Mouse (Mus musculus) ES-E14 (cell line): Measurements from ENCODE around the gene Samd4. TPM values are rescaled to one million over a fixed set of nuclear protein-coding genes. Genes with fewer than 3 reads are reported as not detected.

ENCODE experiments used
- DNase-seq: peaks from one replicate; pipeline ENCODE4 v3.0.0-alpha.2; 2013; ENCODE audit warnings: low read depth, low spot score
- H3K27ac ChIP-seq: 2 replicates; pipeline ENCODE4 v1.5.1; 2012; ENCODE audit warnings: low read depth, mild to moderate bottlenecking, low read length, moderate library complexity, mixed read lengths; ENCODE audit not compliant: poor library complexity, insufficient read depth, severe bottlenecking
- H3K36me3 ChIP-seq: 2 replicates; pipeline ENCODE4 v1.6.1; 2012; ENCODE audit warnings: mild to moderate bottlenecking, low read length, moderate library complexity, mixed read lengths; ENCODE audit not compliant: control insufficient read depth, poor library complexity, insufficient read depth, severe bottlenecking
- H3K4me1 ChIP-seq, 2 experiments: fragments of 150-350 bp in 1 of 2; sonication (generic) in 1 of 2; 2 replicates each; pipeline ENCODE4 v1.6.1; 2012; ENCODE audit warnings: low read length in 2 of 2, mild to moderate bottlenecking in 1 of 2, mixed read lengths in 1 of 2; ENCODE audit not compliant: control insufficient read depth in 2 of 2, insufficient read depth in 2 of 2, poor library complexity in 1 of 2
- H3K4me3 ChIP-seq, 2 experiments: fragments of 150-350 bp in 1 of 2; sonication (generic) in 1 of 2; 2 replicates each; pipeline ENCODE4 v1.5.1; 2012; ENCODE audit warnings: low read length in 2 of 2, low read depth in 1 of 2, mild to moderate bottlenecking in 1 of 2, mixed read lengths in 1 of 2; ENCODE audit not compliant: insufficient read depth in 1 of 2, poor library complexity in 1 of 2, severe bottlenecking in 1 of 2
- H3K9ac ChIP-seq: 2 replicates; pipeline ENCODE4 v1.6.1; 2012; ENCODE audit warnings: low read depth, mild to moderate bottlenecking, low read length, mixed read lengths; ENCODE audit not compliant: poor library complexity, insufficient read depth, severe bottlenecking
- H3K9me3 ChIP-seq: fragments of 150-350 bp; sonication (generic); 2 replicates; pipeline ENCODE4 v1.6.1; 2012; ENCODE audit warnings: low read depth, mild to moderate bottlenecking, low read length; ENCODE audit not compliant: control insufficient read depth, insufficient read depth
- CHD2 ChIP-seq: IDR thresholded peaks from 2 replicates; pipeline ENCODE4 v1.6.1; 2014; ENCODE audit warnings: mild to moderate bottlenecking, low read depth, low read length, inconsistent platforms
- HCFC1 ChIP-seq: IDR thresholded peaks from 2 replicates; pipeline ENCODE4 v1.6.1; 2012; ENCODE audit warnings: low read length, inconsistent platforms, borderline replicate concordance; ENCODE audit not compliant: insufficient read depth
- MAFK ChIP-seq: IDR thresholded peaks from 2 replicates; pipeline ENCODE4 v1.6.1; 2014; ENCODE audit warnings: mild to moderate bottlenecking, low read depth, low read length, inconsistent platforms; ENCODE audit not compliant: insufficient read depth
- ZC3H11A ChIP-seq: IDR thresholded peaks from 2 replicates; pipeline ENCODE4 v1.6.1; 2012; ENCODE audit warnings: low read depth, mild to moderate bottlenecking, inconsistent platforms, low read length, borderline replicate concordance
- ZNF384 ChIP-seq: IDR thresholded peaks from 2 replicates; pipeline ENCODE4 v1.6.1; 2012; ENCODE audit warnings: low read depth, low read length, inconsistent platforms
- in situ Hi-C, 2 experiments: fragments of 600-800 bp; cut with MboI; formaldehyde crosslinking; loops; one replicate each; pipeline ENCODE4 v1.15.1; 2025; ENCODE audit warnings: low sequenced_read_pairs in 2 of 2, inconsistent platforms in 1 of 2; ENCODE audit not compliant: unreplicated experiment in 2 of 2
- total RNA-seq: library from RNA; depleted of rRNA; stranded (reverse); fragments of 300-350 nt; gene quantifications from 2 replicates; pipeline ENCODE4 v1.2.3, GENCODE M21; 2012

Gene Samd4
- total RNA-seq, 1 experiment: 4.2 TPM

- no peak overlapping the region for H3K9ac ChIP-seq
- H3K27ac ChIP-seq: no peak overlapping the region
- TF ChIP-seq HCFC1 (no peak), ZNF384 (no peak), CHD2 (no peak), ZC3H11A (no peak), MAFK (no peak)
- H3K4me3 ChIP-seq: no peak overlapping the region
- no peaks in the 10 kb centered on the region for H3K36me3 ChIP-seq
- in situ Hi-C loops: no loop called here
- DNase-seq: no peak
- H3K4me1 ChIP-seq: no peaks in the 10 kb centered on the region
- no peaks in the 10 kb centered on the region for H3K9me3 ChIP-seq
Observed at GRCm38 (mm10) chr14:47031542-47031941, 148.9 kb downstream of the Samd4 start.

DNA sequence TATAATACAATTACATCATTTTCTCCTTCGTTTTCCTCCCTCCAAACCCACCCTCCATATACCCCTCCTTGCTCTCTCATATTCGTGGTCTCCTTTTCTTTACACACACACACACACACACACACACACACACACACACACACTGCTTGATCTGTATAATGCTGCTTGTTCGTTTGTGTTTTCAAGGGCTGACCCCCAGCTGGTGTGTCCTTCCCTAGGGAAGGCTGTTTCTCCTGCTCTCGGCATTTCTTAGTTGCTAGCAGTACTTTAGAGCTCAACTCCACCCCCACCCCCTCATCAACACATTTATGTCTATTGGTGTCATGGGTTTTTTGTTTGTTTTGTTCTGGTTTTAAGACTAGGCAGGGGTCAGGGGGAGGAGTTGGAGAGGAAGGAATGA, 149.5 kb downstream of the Samd4 start:
- TF ChIP-seq HCFC1: no peak
- TF ChIP-seq CHD2: no peak
- TF ChIP-seq ZNF384: no peak
- TF ChIP-seq ZC3H11A: no peak
- TF ChIP-seq MAFK: no peak
- Histone ChIP-seq H3K4me3 (no peak overlapping the region), H3K27ac (no peak overlapping the region), H3K4me1 (no peaks in the 10 kb centered on the region), H3K36me3 (no peaks in the 10 kb centered on the region), H3K9ac (no peak overlapping the region), H3K9me3 (no peaks in the 10 kb centered on the region)
- DNase-seq: no peak
- in situ Hi-C loops: no loop called here

GRCm38 (mm10) chr14:47033423-47033822, 150.8 kb downstream of the Samd4 start:
- no peaks in the 10 kb centered on the region for H3K36me3 ChIP-seq
- H3K4me1 ChIP-seq: no peaks in the 10 kb centered on the region
- no peak overlapping the region for H3K9ac ChIP-seq
- no peaks in the 10 kb centered on the region for H3K9me3 ChIP-seq
- H3K27ac ChIP-seq: no peak overlapping the region
- no peak for DNase-seq
- no peak overlapping the region for H3K4me3 ChIP-seq
- in situ Hi-C loops: no loop called here
- TF ChIP-seq ZNF384: no peak
- no peak for TF ChIP-seq HCFC1
- TF ChIP-seq ZC3H11A: no peak
- no peak for TF ChIP-seq MAFK
- no peak for TF ChIP-seq CHD2

DNA sequence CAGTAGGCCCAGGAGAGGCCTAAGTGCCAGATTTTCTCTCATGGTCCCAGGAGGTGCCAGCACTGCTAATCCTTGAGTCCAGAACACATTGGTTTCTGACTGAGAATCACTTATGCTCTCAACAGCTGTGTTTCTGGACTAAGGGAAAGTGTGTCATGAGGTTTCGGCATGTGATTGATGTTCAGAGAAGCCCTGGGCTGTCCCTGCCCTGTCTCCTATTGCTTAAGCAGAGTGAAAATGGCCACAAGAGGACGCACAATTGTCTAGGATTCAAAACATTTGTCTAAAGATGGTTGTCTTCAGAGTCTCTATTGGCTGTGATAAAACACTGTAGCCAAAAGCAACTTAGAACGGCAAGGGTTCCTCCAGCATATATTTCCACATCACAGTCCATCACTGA, 159.0 kb downstream of the Samd4 start:
- in situ Hi-C loops: no loop called here
- no peaks in the 10 kb centered on the region for H3K9me3 ChIP-seq
- no peak overlapping the region for H3K27ac ChIP-seq
- DNase-seq: no peak
- no peaks in the 10 kb centered on the region for H3K36me3 ChIP-seq
- no peak overlapping the region for H3K4me3 ChIP-seq
- TF ChIP-seq HCFC1 (no peak), ZNF384 (no peak), MAFK (no peak), ZC3H11A (no peak), CHD2 (no peak)
- H3K9ac ChIP-seq: no peak overlapping the region
- H3K4me1 ChIP-seq: no peaks in the 10 kb centered on the region

GRCm38 (mm10) chr14:47049051-47049450, 166.4 kb downstream of the Samd4 start:
- H3K9ac ChIP-seq: no peak overlapping the region
- DNase-seq: no peak

More at GRCm38 (mm10) chr14:47049051-47049450, 166.4 kb downstream of the Samd4 start:
- Histone ChIP-seq H3K4me3 (no peak overlapping the region), H3K4me1 (no peaks in the 10 kb centered on the region), H3K27ac (no peak overlapping the region), H3K36me3 (no peaks in the 10 kb centered on the region), H3K9me3 (no peaks in the 10 kb centered on the region)
- TF ChIP-seq HCFC1 (no peak), ZNF384 (no peak), CHD2 (no peak), MAFK (no peak), ZC3H11A (no peak)
- in situ Hi-C loops: no loop called here
